Mouse (Mus musculus) C2C12 (cell line): ENCODE measurements around the gene Jak3. TPM values are rescaled to one million over a fixed set of nuclear protein-coding genes. Genes with fewer than 3 reads are reported as not detected.

Source experiments
- H3K27me3 ChIP-seq: one replicate; pipeline ENCODE4 v1.6.1; 2011; ENCODE audit not compliant: control insufficient read depth, insufficient read depth, insufficient read length
- H3K36me3 ChIP-seq: one replicate; pipeline ENCODE4 v1.6.1; 2011; ENCODE audit not compliant: control insufficient read depth, insufficient read depth
- H3K4me3 ChIP-seq: one replicate; pipeline ENCODE4 v1.5.1; 2011; ENCODE audit warnings: mild to moderate bottlenecking, control low read depth; ENCODE audit not compliant: poor library complexity, insufficient read depth, severe bottlenecking
- H3K79me2 ChIP-seq: one replicate; pipeline ENCODE4 v1.6.1; 2011; ENCODE audit not compliant: control insufficient read depth, insufficient read depth
- H3K79me3 ChIP-seq: one replicate; pipeline ENCODE4 v1.6.1; 2011; ENCODE audit warnings: low read depth, control low read depth
- H3ac ChIP-seq: one replicate; pipeline ENCODE3; 2011; ENCODE audit warnings: low read depth; ENCODE audit not compliant: control insufficient read depth, insufficient read length
- CEBPB ChIP-seq: IDR thresholded peaks from one replicate; pipeline ENCODE4 v1.6.1; 2011; ENCODE audit warnings: low read depth, mild to moderate bottlenecking, control low read depth, moderate library complexity
- CTCF ChIP-seq: IDR thresholded peaks from one replicate; pipeline ENCODE4 v1.5.1; 2011; ENCODE audit not compliant: control insufficient read depth, insufficient read depth, insufficient read length
- FOSL1 ChIP-seq: IDR thresholded peaks from one replicate; pipeline ENCODE4 v1.8.0; 2011; ENCODE audit warnings: mild to moderate bottlenecking, low read length; ENCODE audit not compliant: poor library complexity, insufficient read depth, severe bottlenecking
- MAX ChIP-seq: IDR thresholded peaks from one replicate; pipeline ENCODE4 v1.6.1; 2011; ENCODE audit warnings: mild to moderate bottlenecking, control low read depth
- MYOD1 ChIP-seq: IDR thresholded peaks from one replicate; pipeline ENCODE4 v1.6.1; 2011; ENCODE audit warnings: low read depth; ENCODE audit not compliant: control insufficient read depth, insufficient read length
- MYOG ChIP-seq: IDR thresholded peaks from one replicate; pipeline ENCODE4 v1.6.1; 2011; ENCODE audit not compliant: control insufficient read depth, insufficient read length; ENCODE audit errors: extremely low read depth
- USF1 ChIP-seq: IDR thresholded peaks from one replicate; pipeline ENCODE4 v1.6.1; 2011; ENCODE audit warnings: low read depth, mild to moderate bottlenecking, control low read depth, moderate library complexity
- polyA plus RNA-seq: library from polyadenylated mRNA; unstranded; fragments of >200 nt; fragmentation: generic; extraction: Trizol; gene quantifications from one replicate; pipeline ENCODE4 v1.2.1, GENCODE M21; 2012; ENCODE audit warnings: missing spikeins

Gene Jak3
- polyA plus RNA-seq, 1 experiment: 1.2 TPM

DNA sequence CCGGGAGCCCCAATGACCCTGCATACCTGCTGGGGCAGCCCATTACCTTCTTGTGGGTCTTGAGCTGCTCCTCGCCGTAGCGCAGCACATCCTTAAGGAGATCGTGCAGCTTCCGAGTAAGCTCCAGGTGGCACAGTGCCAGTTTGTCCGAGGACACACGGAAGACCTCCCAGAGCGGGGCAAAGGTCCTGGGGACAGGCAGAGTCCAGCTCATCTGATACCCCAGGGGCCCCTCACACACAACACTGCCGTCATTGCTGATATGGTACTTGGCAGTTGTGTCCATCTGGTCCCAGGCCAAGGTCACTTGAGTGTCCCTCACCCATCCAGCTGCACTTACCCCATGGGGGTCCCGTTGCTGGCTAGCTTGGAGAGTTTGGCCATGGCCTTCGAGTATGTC is 41.0 kb downstream of the Jak3 start:
- Histone ChIP-seq H3K4me3 (no peak overlapping the region), H3K27me3 (peaks cover 69% of the 10 kb centered on the region), H3K79me3 (no peaks in the 10 kb centered on the region), H3K36me3 (no peaks in the 10 kb centered on the region), H3ac (no peak overlapping the region), H3K79me2 (no peaks in the 10 kb centered on the region)
- TF ChIP-seq CTCF (no peak), USF1 (no peak), FOSL1 (no peak), MAX (no peak), MYOD1 (no peak), MYOG (no peak), CEBPB (no peak)

DNA sequence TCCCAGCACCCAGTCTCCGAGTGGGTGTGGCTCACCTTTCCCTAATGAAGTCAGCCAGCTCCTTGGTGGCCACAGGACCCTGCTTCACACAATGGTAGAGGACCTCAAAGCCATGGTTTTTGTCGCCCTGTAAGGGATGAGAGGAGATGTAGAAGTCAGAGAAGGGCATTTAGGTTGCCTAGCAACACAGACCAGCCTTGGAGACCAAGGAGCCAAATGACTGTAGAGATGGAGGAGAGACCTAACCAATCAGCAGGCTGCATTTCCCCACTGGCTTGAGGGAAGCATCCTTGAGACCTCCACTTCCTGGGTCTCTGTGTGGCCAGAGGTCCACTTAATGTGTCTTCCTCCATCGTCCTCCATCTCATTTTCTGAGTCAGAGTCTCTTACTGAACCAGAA is 42.2 kb downstream of the Jak3 start:
- no peak for TF ChIP-seq USF1
- no peak for TF ChIP-seq FOSL1
- TF ChIP-seq CTCF: no peak
- no peak for TF ChIP-seq MAX
- no peak for TF ChIP-seq CEBPB
- no peak for TF ChIP-seq MYOD1
- no peak for TF ChIP-seq MYOG
- Histone ChIP-seq H3K36me3 (no peaks in the 10 kb centered on the region), H3K4me3 (no peak overlapping the region), H3K79me2 (no peaks in the 10 kb centered on the region), H3K79me3 (no peaks in the 10 kb centered on the region), H3K27me3 (peaks cover 71% of the 10 kb centered on the region), H3ac (no peak overlapping the region)

DNA sequence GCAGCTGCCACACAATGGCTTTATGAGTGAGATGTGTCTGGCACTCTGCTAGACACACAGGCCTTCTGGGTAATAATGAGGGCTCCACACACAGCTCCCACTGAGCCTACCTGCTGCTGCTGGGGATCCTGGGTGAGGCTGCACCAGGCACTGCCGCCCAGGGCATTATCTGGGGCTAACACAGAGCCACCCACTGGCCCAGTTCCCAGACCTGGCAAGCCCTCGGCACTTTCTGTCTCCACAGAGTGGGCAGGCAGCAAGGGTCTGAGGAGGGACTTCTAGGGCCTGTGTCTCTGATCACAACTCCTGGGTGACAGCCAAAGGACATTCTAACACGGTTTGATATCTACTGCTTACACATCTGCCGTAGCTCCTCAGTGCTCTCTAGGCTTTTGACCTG is 43.1 kb downstream of the Jak3 start:
- no peak overlapping the region for H3ac ChIP-seq
- peaks cover 71% of the 10 kb centered on the region for H3K27me3 ChIP-seq
- no peak overlapping the region for H3K4me3 ChIP-seq
- H3K79me3 ChIP-seq: no peaks in the 10 kb centered on the region
- H3K36me3 ChIP-seq: no peaks in the 10 kb centered on the region
- TF ChIP-seq CTCF: no peak
- no peak for TF ChIP-seq CEBPB
- no peak for TF ChIP-seq USF1
- TF ChIP-seq MYOD1: no peak
- no peak for TF ChIP-seq MYOG
- TF ChIP-seq FOSL1: no peak
- TF ChIP-seq MAX: no peak
- H3K79me2 ChIP-seq: no peaks in the 10 kb centered on the region

DNA sequence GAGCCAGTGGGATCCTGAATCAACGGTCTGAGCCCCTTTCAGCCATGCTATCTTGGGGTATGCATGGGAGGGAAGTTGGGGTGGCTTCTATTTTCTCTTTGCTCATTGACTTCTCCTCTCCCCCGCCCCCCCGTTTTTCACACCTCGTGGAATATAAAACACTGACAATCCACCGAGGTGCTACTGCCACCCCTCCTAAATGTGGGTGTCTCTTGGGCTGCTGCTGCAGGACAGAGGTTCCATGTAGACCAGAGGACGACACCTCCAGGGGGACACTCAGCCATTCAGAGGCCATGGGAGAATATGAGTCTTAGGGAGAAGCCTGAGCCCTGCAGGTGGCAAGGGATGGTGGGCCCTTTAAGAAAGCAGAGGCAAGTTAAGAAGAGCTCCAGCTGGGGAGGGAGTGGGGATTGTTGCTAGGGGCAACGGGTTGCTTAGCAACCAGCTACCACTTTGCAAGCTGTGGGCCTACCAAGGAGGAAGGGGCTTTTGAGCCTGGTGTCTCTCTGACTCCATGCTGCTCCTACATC is 43.9 kb downstream of the Jak3 start:
- H3K36me3 ChIP-seq: no peaks in the 10 kb centered on the region
- no peak overlapping the region for H3ac ChIP-seq

DNA sequence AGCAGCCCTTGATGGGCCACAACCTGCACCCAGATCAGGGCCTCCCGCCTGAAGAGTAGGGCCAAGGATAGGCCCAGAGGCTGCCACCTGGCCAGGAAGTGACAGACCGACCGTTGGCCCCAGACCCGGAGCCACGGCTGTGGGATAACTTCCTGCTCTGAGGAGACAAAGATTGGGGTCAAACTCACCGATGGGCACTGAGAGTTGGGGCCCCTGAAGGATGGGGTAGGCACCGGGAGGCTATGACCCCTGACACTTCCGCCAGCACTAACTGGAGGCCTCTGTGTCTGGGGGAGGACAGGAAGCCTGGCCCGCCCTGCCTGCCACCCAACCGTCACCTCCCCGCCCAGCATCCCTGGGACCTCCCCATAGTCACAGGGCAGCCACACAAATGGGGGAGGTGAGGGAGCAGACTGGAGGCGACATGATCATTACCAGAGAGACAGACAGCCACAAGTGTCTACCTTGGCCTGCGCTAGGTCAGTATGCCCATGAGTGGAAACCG is 47.0 kb downstream of the Jak3 start:
- Histone ChIP-seq H3K4me3 (no peak overlapping the region), H3K27me3 (peaks cover 60% of the 10 kb centered on the region), H3ac (no peak overlapping the region), H3K79me2 (no peaks in the 10 kb centered on the region), H3K79me3 (no peaks in the 10 kb centered on the region), H3K36me3 (no peaks in the 10 kb centered on the region)
- TF ChIP-seq CTCF (no peak), CEBPB (no peak), MYOD1 (no peak), MYOG (no peak), MAX (no peak), USF1 (no peak), FOSL1 (no peak)

More for the DNA sequence above, 43.9 kb downstream of the Jak3 start:
- TF ChIP-seq MAX (no peak), MYOD1 (no peak), USF1 (no peak), MYOG (no peak), CTCF (no peak), CEBPB (no peak), FOSL1 (no peak)
- Histone ChIP-seq H3K27me3 (peaks cover 70% of the 10 kb centered on the region), H3K4me3 (no peak overlapping the region), H3K79me3 (no peaks in the 10 kb centered on the region), H3K79me2 (no peaks in the 10 kb centered on the region)

DNA sequence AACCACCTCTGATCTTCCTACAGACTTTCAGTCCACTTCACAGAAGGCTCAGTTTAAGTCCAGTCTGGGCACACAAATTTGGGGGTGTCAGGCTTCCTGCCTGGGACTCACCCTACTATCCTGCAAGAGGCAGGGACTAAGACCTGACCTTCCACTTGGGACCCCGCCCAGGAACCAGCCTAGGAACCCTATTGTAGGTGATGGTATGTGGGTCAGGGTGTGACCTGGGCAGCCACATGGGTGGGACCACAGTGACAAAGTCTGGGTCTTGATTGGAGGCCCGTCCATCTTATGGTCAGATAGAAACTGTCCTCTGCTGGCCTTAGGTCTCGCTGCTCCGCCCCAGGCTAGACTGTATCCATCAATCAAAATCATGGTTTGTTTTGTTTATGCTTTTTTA is 48.3 kb downstream of the Jak3 start:
- H3ac ChIP-seq: no peak overlapping the region
- H3K79me2 ChIP-seq: no peaks in the 10 kb centered on the region
- H3K27me3 ChIP-seq: peaks cover 52% of the 10 kb centered on the region
- TF ChIP-seq MAX (no peak), CEBPB (no peak), MYOG (no peak), MYOD1 (no peak), CTCF (no peak), FOSL1 (no peak), USF1 (no peak)
- no peak overlapping the region for H3K4me3 ChIP-seq
- H3K79me3 ChIP-seq: no peaks in the 10 kb centered on the region
- H3K36me3 ChIP-seq: no peaks in the 10 kb centered on the region
